In the genomic region with DNA sequence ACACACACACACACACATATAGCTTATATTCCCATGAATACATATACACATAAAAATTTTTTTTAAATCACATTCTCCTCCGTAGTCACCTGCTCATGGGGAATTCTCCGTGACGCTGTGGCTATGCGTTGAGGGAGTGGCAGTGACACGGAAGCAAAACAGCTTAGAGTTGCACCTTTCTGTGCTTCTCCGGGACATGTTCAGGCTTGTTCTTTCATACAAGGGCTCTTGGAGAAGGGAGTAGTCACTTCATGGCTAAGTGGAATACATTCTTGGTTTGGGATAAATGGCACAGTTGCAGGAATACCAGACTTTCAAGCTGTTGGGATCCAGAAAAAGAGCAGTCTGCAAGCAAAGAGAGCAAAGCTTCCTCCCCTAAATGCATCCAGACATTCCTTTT, we compare ENCODE assay signal across 20 mouse cellular contexts.
"Had no signal": no experiment of that assay in that cellular context is flagged by ENCODE, and none has a peak within 500 bp of the region (broad histone marks: within the 10 kb centered on the region; RNA-seq: fewer than 3 reads in every experiment).

No protein-coding gene starts in this region.

- ATAC-seq: midbrain, embryonic 15.5 days had no signal

- H3K9ac ChIP-seq: liver, embryonic 13.5 days; midbrain, embryonic 12.5 days; midbrain, embryonic 15.5 days; neural tube, embryonic 12.5 days; neural tube, embryonic 15.5 days had no signal

- H3K4me1 ChIP-seq: neural tube, embryonic 12.5 days had no signal

- DNase-seq: kidney, adult 18-20 months; kidney, adult 9 months; kidney, postnatal 25 days; layer of hippocampus, postnatal 36 days; liver, embryonic 13.5 days; lung, adult 2 months; right cerebral cortex, adult 18-20 months; right cerebral cortex, postnatal 14 days; right cerebral cortex, postnatal 4 days; thymus, adult 2 months; thymus, postnatal 14 days; thymus, postnatal 4 days had no signal

- H3K4me3 ChIP-seq: left cerebral cortex, adult 2 months; liver, embryonic 13.5 days; midbrain, embryonic 12.5 days; midbrain, embryonic 15.5 days; neural tube, embryonic 12.5 days; neural tube, embryonic 15.5 days had no signal

- H3K36me3 ChIP-seq: liver, embryonic 13.5 days; midbrain, embryonic 12.5 days; midbrain, embryonic 15.5 days; neural tube, embryonic 12.5 days; neural tube, embryonic 15.5 days had no signal

- H3K27ac ChIP-seq: kidney, postnatal 0 days; left cerebral cortex, adult 2 months; liver, embryonic 13.5 days; macrophage; midbrain, embryonic 12.5 days; midbrain, embryonic 15.5 days; neural tube, embryonic 12.5 days; neural tube, embryonic 15.5 days; stomach, postnatal 0 days had no signal

- H3K27me3 ChIP-seq: liver, embryonic 13.5 days; midbrain, embryonic 12.5 days; midbrain, embryonic 15.5 days; neural tube, embryonic 12.5 days; neural tube, embryonic 15.5 days had no signal

- H3K4me2 ChIP-seq: liver, embryonic 13.5 days; midbrain, embryonic 12.5 days; midbrain, embryonic 15.5 days; neural tube, embryonic 12.5 days; neural tube, embryonic 15.5 days had no signal

- H3K9me3 ChIP-seq: liver, embryonic 13.5 days; midbrain, embryonic 12.5 days; midbrain, embryonic 15.5 days; neural tube, embryonic 12.5 days; neural tube, embryonic 15.5 days had no signal
